ENCODE assay signal across 16 mouse cellular contexts in the genomic region with DNA sequence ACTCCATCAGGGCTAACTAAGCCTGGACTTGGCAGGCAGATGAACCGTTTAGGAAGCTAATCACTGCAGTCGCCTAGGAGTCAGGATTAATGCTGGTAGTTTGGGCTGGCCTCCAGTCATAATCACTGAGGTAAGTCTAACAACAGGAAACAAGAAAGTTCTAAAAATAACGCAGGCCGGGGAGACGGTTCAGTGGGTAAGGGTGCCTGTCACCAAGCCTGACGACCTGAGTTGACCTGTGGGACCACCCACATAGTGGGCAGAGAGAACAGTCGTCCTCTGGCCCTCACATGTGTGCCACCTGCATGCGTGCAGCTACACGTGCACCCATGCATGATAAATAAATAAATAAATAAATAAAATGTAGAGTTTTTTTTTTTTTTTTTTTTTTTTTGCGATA. TPM values are rescaled to one million over a fixed set of nuclear protein-coding genes. Genes with fewer than 3 reads are reported as not detected.
A peak's percentile ranks its signal among the peaks of the same experiment; 100 is the strongest.
DNase-seq lines count a peak whose midpoint lies in the region; ATAC-seq lines count a peak whose summit lies in the region.
"Had no signal": no experiment of that assay in that cellular context is flagged by ENCODE, and none has a peak within 500 bp of the region (broad histone marks: within the 10 kb centered on the region; RNA-seq: fewer than 3 reads in every experiment).

No protein-coding gene starts in this region.

- ATAC-seq in heart, embryonic 15.5 days (replicated peaks; ENCODE audit: insufficient number of reproducible peaks, insufficient read depth, low FRiP score, low read depth): no peak
- no peak for ATAC-seq in heart, embryonic 11.5 days (replicated peaks; ENCODE audit: insufficient number of reproducible peaks, low FRiP score, low TSS enrichment)
- no peak for ATAC-seq in neural tube, embryonic 15.5 days (ENCODE audit: low FRiP score)
- no peak for ATAC-seq in monocyte, adult 5-6 weeks (replicated peaks; ENCODE audit: insufficient number of reproducible peaks, low FRiP score, low TSS enrichment, poor library complexity, severe bottlenecking)
- ATAC-seq: CD4-positive, CD25-positive, alpha-beta regulatory T cell, adult 4 months; liver, postnatal 0 days had no signal

- DNase-seq in neural tube, embryonic 10.5 days (ENCODE audit: extremely low spot score, low spot score): peak; percentile 42
- peak; percentile 18 for DNase-seq in kidney, adult 9 months
- DNase-seq in splenic B cell, adult 2 months (ENCODE audit: low read depth, low spot score): peak; percentile 74
- DNase-seq in yolk sac, embryonic 10.5 days (ENCODE audit: low spot score): no peak
- DNase-seq: adrenal gland, postnatal 36 days; cerebellum, adult 8-10 months; liver, postnatal 0 days had no signal

- H3K27me3 ChIP-seq in heart, embryonic 15.5 days: peaks cover 7% of the 10 kb centered on the region
- H3K27me3 ChIP-seq in heart, embryonic 11.5 days (ENCODE audit: control insufficient read depth, insufficient read depth, low read length): peaks cover 3% of the 10 kb centered on the region
- 0 out of 2 replicates have a peak, but pooled peaks cover 5% of the 10 kb centered on the region for H3K27me3 ChIP-seq in neural tube, embryonic 15.5 days (replicated peaks)
- no peaks in the 10 kb centered on the region for H3K27me3 ChIP-seq in splenic B cell, adult 2 months (ENCODE audit: control insufficient read depth, insufficient read depth, low read length, poor library complexity, severe bottlenecking)

- no peak overlapping the region for H3K27ac ChIP-seq in heart, embryonic 15.5 days
- no peak overlapping the region for H3K27ac ChIP-seq in heart, embryonic 11.5 days (ENCODE audit: low read depth, low read length)
- H3K27ac ChIP-seq in neural tube, embryonic 15.5 days (replicated peaks): no peak overlapping the region
- H3K27ac ChIP-seq: heart, adult 2 months; limb, embryonic 10.5 days; midbrain, embryonic 15.5 days had no signal

- H3K9ac ChIP-seq in heart, embryonic 15.5 days: peak overlapping the region; percentile 18; the same call in 1 of the 2 replicates
- H3K9ac ChIP-seq in heart, embryonic 11.5 days (ENCODE audit: low read depth, low read length): no peak overlapping the region
- H3K9ac ChIP-seq in neural tube, embryonic 15.5 days (replicated peaks): no peak overlapping the region
- H3K9ac ChIP-seq: liver, postnatal 0 days; midbrain, embryonic 15.5 days had no signal

- no peak overlapping the region for H3K4me3 ChIP-seq in heart, embryonic 15.5 days
- no peak overlapping the region for H3K4me3 ChIP-seq in heart, embryonic 11.5 days (ENCODE audit: low read depth, low read length)
- H3K4me3 ChIP-seq in neural tube, embryonic 15.5 days (replicated peaks): no peak overlapping the region
- H3K4me3 ChIP-seq: heart, adult 2 months; limb, embryonic 10.5 days; midbrain, embryonic 15.5 days had no signal

- H3K36me3 ChIP-seq in heart, embryonic 15.5 days: no peaks in the 10 kb centered on the region
- no peaks in the 10 kb centered on the region for H3K36me3 ChIP-seq in heart, embryonic 11.5 days (ENCODE audit: control insufficient read depth, insufficient read depth, low read length)
- no peaks in the 10 kb centered on the region for H3K36me3 ChIP-seq in neural tube, embryonic 15.5 days
- H3K36me3 ChIP-seq in splenic B cell, adult 2 months (ENCODE audit: control insufficient read depth, insufficient read depth, low read length, poor library complexity, severe bottlenecking): no peaks in the 10 kb centered on the region
- H3K36me3 ChIP-seq: limb, embryonic 10.5 days; midbrain, embryonic 15.5 days had no signal

- no peaks in the 10 kb centered on the region for H3K9me3 ChIP-seq in heart, embryonic 15.5 days (replicated peaks)
- H3K9me3 ChIP-seq in heart, embryonic 11.5 days (replicated peaks; ENCODE audit: control insufficient read depth, low read length): no peaks in the 10 kb centered on the region
- H3K9me3 ChIP-seq in neural tube, embryonic 15.5 days (replicated peaks): no peaks in the 10 kb centered on the region
- H3K9me3 ChIP-seq: limb, embryonic 10.5 days; midbrain, embryonic 15.5 days had no signal

- H3K4me2 ChIP-seq in heart, embryonic 15.5 days: no peak overlapping the region
- no peak overlapping the region for H3K4me2 ChIP-seq in heart, embryonic 11.5 days
- H3K4me2 ChIP-seq in neural tube, embryonic 15.5 days: no peak overlapping the region
- H3K4me2 ChIP-seq: midbrain, embryonic 15.5 days had no signal

- 25% methylated on average over 10 of the region's 10 CpGs for WGBS in heart, embryonic 15.5 days
- 36% methylated on average over 10 of the region's 10 CpGs for WGBS in heart, embryonic 11.5 days (ENCODE audit: insufficient replicate concordance)
- 28% methylated on average over 10 of the region's 10 CpGs for WGBS in neural tube, embryonic 15.5 days

- H3K4me1 ChIP-seq in heart, embryonic 15.5 days (replicated peaks): peaks cover 8% of the 10 kb centered on the region
- H3K4me1 ChIP-seq in heart, embryonic 11.5 days (ENCODE audit: control insufficient read depth, insufficient read depth, low read length): peaks cover 4% of the 10 kb centered on the region; the same call in 1 of the 2 replicates
- H3K4me1 ChIP-seq in neural tube, embryonic 15.5 days: peaks cover 16% of the 10 kb centered on the region

RNA-seq across cellular contexts. Expression of gene Dnaic2, which starts 13.4 kb away (rescaled TPM):
- polyA plus RNA-seq in heart, embryonic 15.5 days (2015; fragmentation: Nextera tagmentation; extraction: Ambion mirVana): 0.64 and 1.0 TPM in 2 replicates
- polyA plus RNA-seq in heart, embryonic 11.5 days (2014; fragmentation: Nextera tagmentation; extraction: Ambion mirVana): 0.20 and 0.50 TPM in 2 replicates
- 1.7 and 1.9 TPM in 2 replicates for polyA plus RNA-seq in neural tube, embryonic 15.5 days (2015; fragmentation: Nextera tagmentation; extraction: Ambion mirVana)
- total RNA-seq in monocyte, adult 5-6 weeks (2017): not detected in 3 replicates
- polyA plus RNA-seq: CD4-positive, CD25-positive, alpha-beta regulatory T cell, adult 4 months had no signal

RNA-seq across cellular contexts. Expression of gene Kif19a, which starts 24.6 kb away (rescaled TPM):
- polyA plus RNA-seq in heart, embryonic 15.5 days (2015; fragmentation: Nextera tagmentation; extraction: Ambion mirVana): 0.16 and 0.33 TPM in 2 replicates
- polyA plus RNA-seq in heart, embryonic 11.5 days (2014; fragmentation: Nextera tagmentation; extraction: Ambion mirVana): 0.13 TPM in 1 of 2 replicates, not detected in the other
- 0.47 and 1.0 TPM in 2 replicates for polyA plus RNA-seq in neural tube, embryonic 15.5 days (2015; fragmentation: Nextera tagmentation; extraction: Ambion mirVana)
- 6.3 to 7.4 TPM (median 6.4 TPM) in 3 replicates for total RNA-seq in monocyte, adult 5-6 weeks (2017)
- polyA plus RNA-seq: CD4-positive, CD25-positive, alpha-beta regulatory T cell, adult 4 months; limb, embryonic 10.5 days had no signal

RNA-seq across cellular contexts. Expression of gene Btbd17, which starts 55.1 kb away (rescaled TPM):
- polyA plus RNA-seq in heart, embryonic 15.5 days (2015; fragmentation: Nextera tagmentation; extraction: Ambion mirVana): 0.08 and 0.46 TPM in 2 replicates
- 0.09 TPM in 1 of 2 replicates, not detected in the other for polyA plus RNA-seq in heart, embryonic 11.5 days (2014; fragmentation: Nextera tagmentation; extraction: Ambion mirVana)
- polyA plus RNA-seq in neural tube, embryonic 15.5 days (2015; fragmentation: Nextera tagmentation; extraction: Ambion mirVana): 14.8 and 21.3 TPM in 2 replicates
- total RNA-seq in monocyte, adult 5-6 weeks (2017): not detected in 3 replicates
- total RNA-seq: adrenal gland, postnatal 36 days; heart, adult 2 months had no signal
- polyA plus RNA-seq: CD4-positive, CD25-positive, alpha-beta regulatory T cell, adult 4 months; liver, postnatal 0 days; thymus, postnatal 0 days had no signal

RNA-seq across cellular contexts. Expression of gene Gpr142, which starts 58.1 kb away (rescaled TPM):
- polyA plus RNA-seq in heart, embryonic 15.5 days (2015; fragmentation: Nextera tagmentation; extraction: Ambion mirVana): not detected in 2 replicates
- polyA plus RNA-seq in heart, embryonic 11.5 days (2014; fragmentation: Nextera tagmentation; extraction: Ambion mirVana): 0.27 TPM in 1 of 2 replicates, not detected in the other
- polyA plus RNA-seq in neural tube, embryonic 15.5 days (2015; fragmentation: Nextera tagmentation; extraction: Ambion mirVana): not detected in 2 replicates
- not detected in 3 replicates for total RNA-seq in monocyte, adult 5-6 weeks (2017)
- total RNA-seq: adrenal gland, postnatal 36 days; heart, adult 2 months had no signal
- polyA plus RNA-seq: CD4-positive, CD25-positive, alpha-beta regulatory T cell, adult 4 months; heart, adult 2 months; limb, embryonic 10.5 days; liver, postnatal 0 days; midbrain, embryonic 15.5 days; thymus, postnatal 0 days had no signal

Comparison
In these comparisons a context has a peak if more than half of its experiments do, and no peak if none do; other contexts are left out.
1. RNA of gene Btbd17, which starts 55.1 kb away (polyA plus RNA-seq): 14.8 to 21.3 TPM in neural tube, embryonic 15.5 days; 0.09 TPM in heart, embryonic 11.5 days and 0.08 to 0.46 TPM in heart, embryonic 15.5 days; every median in the first group is over 10 times any median in the second.